Mouse (Mus musculus): Measurements from ENCODE around the gene Rnf144b. TPM values are rescaled to one million over a fixed set of nuclear protein-coding genes. Genes with fewer than 3 reads are reported as not detected.

The Rnf144b gene
- polyA plus RNA-seq, 1 experiment from 2014 or later = 1.3 TPM

- no peak overlapping the region for H3K27ac ChIP-seq
- no peaks in the 10 kb centered on the region for H3K4me1 ChIP-seq
- 47% methylated on average over 4 of the region's 4 CpGs for WGBS
- no peak overlapping the region for H3K4me2 ChIP-seq
- H3K36me3 ChIP-seq = no peaks in the 10 kb centered on the region
- no peaks in the 10 kb centered on the region for H3K9me3 ChIP-seq
- ATAC-seq (ENCODE audit: borderline replicate concordance, extremely low read depth, low FRiP score, low TSS enrichment) = no peak
- no peak overlapping the region for H3K9ac ChIP-seq
- H3K27me3 ChIP-seq = no peaks in the 10 kb centered on the region
- H3K4me3 ChIP-seq = no peak overlapping the region
Observed at GRCm38 (mm10) chr13:47154866-47155265, 32.4 kb downstream of the Rnf144b start.

- WGBS = 21% methylated on average over 5 of the region's 5 CpGs
- Histone ChIP-seq H3K4me2 (peak overlapping the region; percentile 6; the same call in 1 of the 2 replicates), H3K27me3 (no peaks in the 10 kb centered on the region), H3K27ac (no peak overlapping the region), H3K36me3 (no peaks in the 10 kb centered on the region), H3K9ac (no peak overlapping the region), H3K4me1 (no peaks in the 10 kb centered on the region), H3K9me3 (no peaks in the 10 kb centered on the region), H3K4me3 (no peak overlapping the region)
- ATAC-seq (ENCODE audit: borderline replicate concordance, extremely low read depth, low FRiP score, low TSS enrichment) = no peak
Observed at GRCm38 (mm10) chr13:47156841-47157240, 34.4 kb downstream of the Rnf144b start.

GRCm38 (mm10) chr13:47162001-47162400 is 39.5 kb downstream of the Rnf144b start:
- WGBS = 82% methylated on average over 5 of the region's 5 CpGs
- no peak overlapping the region for H3K9ac ChIP-seq

GRCm38 (mm10) chr13:47164732-47165131 is 42.3 kb downstream of the Rnf144b start:
- Histone ChIP-seq H3K4me3 (no peak overlapping the region), H3K27me3 (no peaks in the 10 kb centered on the region), H3K9ac (no peak overlapping the region), H3K36me3 (no peaks in the 10 kb centered on the region), H3K4me1 (no peaks in the 10 kb centered on the region), H3K9me3 (no peaks in the 10 kb centered on the region), H3K27ac (no peak overlapping the region), H3K4me2 (no peak overlapping the region)
- no peak for ATAC-seq (ENCODE audit: borderline replicate concordance, extremely low read depth, low FRiP score, low TSS enrichment)
- WGBS = 55% methylated on average over 5 of the region's 5 CpGs

More at GRCm38 (mm10) chr13:47162001-47162400, 39.5 kb downstream of the Rnf144b start:
- Histone ChIP-seq H3K36me3 (no peaks in the 10 kb centered on the region), H3K27me3 (no peaks in the 10 kb centered on the region), H3K4me1 (no peaks in the 10 kb centered on the region), H3K9me3 (no peaks in the 10 kb centered on the region), H3K27ac (no peak overlapping the region), H3K4me3 (no peak overlapping the region), H3K4me2 (no peak overlapping the region)
- ATAC-seq (ENCODE audit: borderline replicate concordance, extremely low read depth, low FRiP score, low TSS enrichment) = no peak

- Histone ChIP-seq H3K4me1 (no peaks in the 10 kb centered on the region), H3K9me3 (no peaks in the 10 kb centered on the region), H3K9ac (no peak overlapping the region), H3K36me3 (no peaks in the 10 kb centered on the region), H3K27ac (no peak overlapping the region), H3K27me3 (no peaks in the 10 kb centered on the region), H3K4me3 (no peak overlapping the region), H3K4me2 (no peak overlapping the region)
- ATAC-seq (ENCODE audit: borderline replicate concordance, extremely low read depth, low FRiP score, low TSS enrichment) = no peak
- 81% methylated on average over 2 of the region's 2 CpGs for WGBS
Observed at GRCm38 (mm10) chr13:47165261-47165660, 42.8 kb downstream of the Rnf144b start.

GRCm38 (mm10) chr13:47168484-47168883 is 46.0 kb downstream of the Rnf144b start:
- H3K9me3 ChIP-seq = no peaks in the 10 kb centered on the region
- no peaks in the 10 kb centered on the region for H3K27me3 ChIP-seq
- ATAC-seq (ENCODE audit: borderline replicate concordance, extremely low read depth, low FRiP score, low TSS enrichment) = no peak
- no peak overlapping the region for H3K9ac ChIP-seq
- H3K36me3 ChIP-seq = no peaks in the 10 kb centered on the region
- H3K4me3 ChIP-seq = no peak overlapping the region
- H3K4me2 ChIP-seq = no peak overlapping the region
- whole genome bisulfite sequencing = 24% methylated on average over 11 of the region's 11 CpGs
- H3K4me1 ChIP-seq = no peaks in the 10 kb centered on the region
- no peak overlapping the region for H3K27ac ChIP-seq

GRCm38 (mm10) chr13:47170026-47170425 is 47.6 kb downstream of the Rnf144b start:
- 63% methylated on average over 4 of the region's 4 CpGs for WGBS
- no peak for ATAC-seq (ENCODE audit: borderline replicate concordance, extremely low read depth, low FRiP score, low TSS enrichment)
- Histone ChIP-seq H3K36me3 (no peaks in the 10 kb centered on the region), H3K4me1 (no peaks in the 10 kb centered on the region), H3K9me3 (no peaks in the 10 kb centered on the region), H3K27me3 (no peaks in the 10 kb centered on the region), H3K4me2 (no peak overlapping the region), H3K4me3 (no peak overlapping the region), H3K9ac (no peak overlapping the region), H3K27ac (no peak overlapping the region)

GRCm38 (mm10) chr13:47170811-47171555 is 48.5 kb downstream of the Rnf144b start:
- no peak overlapping the region for H3K4me2 ChIP-seq
- no peaks in the 10 kb centered on the region for H3K27me3 ChIP-seq
- 64% methylated on average over 13 of the region's 13 CpGs for WGBS
- no peaks in the 10 kb centered on the region for H3K9me3 ChIP-seq
- H3K36me3 ChIP-seq = no peaks in the 10 kb centered on the region
- H3K4me3 ChIP-seq = no peak overlapping the region
- no peak overlapping the region for H3K27ac ChIP-seq
- ATAC-seq (ENCODE audit: borderline replicate concordance, extremely low read depth, low FRiP score, low TSS enrichment) = no peak
- H3K4me1 ChIP-seq = no peaks in the 10 kb centered on the region
- no peak overlapping the region for H3K9ac ChIP-seq

GRCm38 (mm10) chr13:47172891-47173290 is 50.4 kb downstream of the Rnf144b start:
- 49% methylated on average over 10 of the region's 10 CpGs for WGBS
- H3K4me2 ChIP-seq = no peak overlapping the region
- no peak for ATAC-seq (ENCODE audit: borderline replicate concordance, extremely low read depth, low FRiP score, low TSS enrichment)
- no peak overlapping the region for H3K4me3 ChIP-seq
- H3K9me3 ChIP-seq = no peaks in the 10 kb centered on the region
- H3K27ac ChIP-seq = no peak overlapping the region
- H3K36me3 ChIP-seq = no peaks in the 10 kb centered on the region
- H3K4me1 ChIP-seq = no peaks in the 10 kb centered on the region
- H3K27me3 ChIP-seq = no peaks in the 10 kb centered on the region
- H3K9ac ChIP-seq = no peak overlapping the region

- Histone ChIP-seq H3K4me2 (no peak overlapping the region), H3K9me3 (no peaks in the 10 kb centered on the region), H3K36me3 (no peaks in the 10 kb centered on the region), H3K4me1 (no peaks in the 10 kb centered on the region), H3K27me3 (no peaks in the 10 kb centered on the region), H3K27ac (no peak overlapping the region), H3K9ac (no peak overlapping the region), H3K4me3 (no peak overlapping the region)
- WGBS = 55% methylated on average over 8 of the region's 8 CpGs
- no peak for ATAC-seq (ENCODE audit: borderline replicate concordance, extremely low read depth, low FRiP score, low TSS enrichment)
Observed at GRCm38 (mm10) chr13:47178182-47178581, 55.7 kb downstream of the Rnf144b start.

GRCm38 (mm10) chr13:47180776-47181175 is 58.3 kb downstream of the Rnf144b start:
- ATAC-seq (ENCODE audit: borderline replicate concordance, extremely low read depth, low FRiP score, low TSS enrichment) = no peak
- no peak overlapping the region for H3K4me2 ChIP-seq
- no peak overlapping the region for H3K27ac ChIP-seq
- H3K4me3 ChIP-seq = no peak overlapping the region
- no peaks in the 10 kb centered on the region for H3K9me3 ChIP-seq
- H3K4me1 ChIP-seq = no peaks in the 10 kb centered on the region
- H3K9ac ChIP-seq = no peak overlapping the region
- no peaks in the 10 kb centered on the region for H3K27me3 ChIP-seq
- 73% methylated on average over 7 of the region's 7 CpGs for WGBS
- H3K36me3 ChIP-seq = no peaks in the 10 kb centered on the region

- Histone ChIP-seq H3K9ac (no peak overlapping the region), H3K9me3 (no peaks in the 10 kb centered on the region), H3K4me2 (no peak overlapping the region), H3K36me3 (no peaks in the 10 kb centered on the region), H3K27ac (no peak overlapping the region), H3K4me3 (no peak overlapping the region), H3K27me3 (no peaks in the 10 kb centered on the region), H3K4me1 (0 out of 2 replicates have a peak, but pooled peaks cover 5% of the 10 kb centered on the region)
- WGBS = 78% methylated on average over 5 of the region's 5 CpGs
- no peak for ATAC-seq (ENCODE audit: borderline replicate concordance, extremely low read depth, low FRiP score, low TSS enrichment)
Observed at GRCm38 (mm10) chr13:47182366-47182765, 59.9 kb downstream of the Rnf144b start.

Measured in lung, embryonic 15.5 days (tissue).